Mouse (Mus musculus): Measurements from ENCODE around the gene Rnf215.

- TF ChIP-seq MYOD1 (IDR thresholded peaks at IDR 0.05; ENCODE audit: control insufficient read depth, insufficient read length, low read depth), result no peak
- TF ChIP-seq MAX (IDR thresholded peaks at IDR 0.05), result no peak
Observed at GRCm38 (mm10) chr11:4153694-4154093, 18.7 kb downstream of the Rnf215 start.

Data from C2C12 (cell line).